Mouse (Mus musculus): Measurements from ENCODE around the gene Ms4a15.

DNA sequence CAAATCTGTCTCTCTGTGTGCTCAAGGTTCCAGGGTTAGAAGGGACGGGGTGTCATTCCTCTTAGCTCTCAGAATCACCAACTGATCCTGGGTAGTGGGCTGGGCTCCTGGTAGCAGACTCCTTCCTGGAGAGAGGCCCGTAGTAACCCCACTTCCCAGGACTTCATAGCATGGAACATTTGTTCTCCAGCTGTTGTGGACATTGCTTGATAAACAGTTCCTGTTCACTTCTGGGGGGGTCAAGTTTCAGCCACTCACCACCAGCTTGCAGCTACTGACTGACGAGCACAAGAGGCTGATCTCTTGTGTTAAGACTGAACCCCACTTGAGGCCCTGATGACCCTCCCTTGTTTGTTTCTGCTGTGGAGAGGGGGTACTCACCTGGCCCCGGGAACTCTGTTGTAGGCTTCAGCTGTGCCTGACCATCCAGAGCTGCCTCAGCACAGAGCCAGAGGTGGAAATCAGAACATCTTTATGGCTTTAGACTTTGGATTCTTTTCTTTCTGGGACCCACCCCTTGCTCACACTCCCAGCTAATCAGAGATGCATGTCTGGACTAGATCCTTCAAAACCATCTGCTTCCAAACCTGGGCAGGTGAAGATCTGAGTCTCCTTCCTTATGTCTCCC, 18.7 kb downstream of the Ms4a15 start, which contains the start of gene Ms4a10:
- TF ChIP-seq POLR2A (IDR thresholded peaks at IDR 0.05; ENCODE audit: insufficient read depth, low read depth, low read length): no peak
- no peak for TF ChIP-seq CTCF (IDR thresholded peaks at IDR 0.05)
- no peak for TF ChIP-seq EP300 (IDR thresholded peaks at IDR 0.05; ENCODE audit: insufficient read depth, low read depth, low read length)

All from heart, adult 2 months (tissue).